Mouse (Mus musculus) heart, embryonic 16.5 days (tissue): ENCODE data around the gene C1ra. TPM values are rescaled to one million over a fixed set of nuclear protein-coding genes. Genes with fewer than 3 reads are reported as not detected.
"Not testable (repeated sequence)": the region's sequence is repeated elsewhere in the genome, so short reads cannot be mapped to it uniquely, and the experiment has no call there.

Source experiments
- ATAC-seq: fragments of 200-750 bp; cut with Nextera tagmentation; replicated peaks from 2 replicates; pipeline ENCODE4 v1.8.0; 2017; ENCODE audit warnings: moderate number of reproducible peaks; ENCODE audit not compliant: insufficient read depth, low FRiP score; ENCODE audit errors: extremely low read depth
- H3K27ac ChIP-seq: fragments of 300-500 bp; sonication (generic); 2 replicates; pipeline ENCODE4 v1.5.1; 2014; ENCODE audit warnings: mild to moderate bottlenecking, low read length, control low read depth, moderate library complexity
- H3K27me3 ChIP-seq: fragments of 300-500 bp; sonication (generic); 2 replicates; pipeline ENCODE4 v1.6.1; 2014; ENCODE audit warnings: low read length, mixed read lengths; ENCODE audit not compliant: control insufficient read depth, insufficient read depth
- H3K36me3 ChIP-seq: fragments of 300-500 bp; sonication (generic); 2 replicates; pipeline ENCODE4 v1.6.1; 2014; ENCODE audit not compliant: control insufficient read depth, insufficient read depth
- H3K4me1 ChIP-seq: fragments of 300-500 bp; sonication (generic); 2 replicates; pipeline ENCODE4 v1.6.1; 2014; ENCODE audit warnings: low read length, mixed read lengths; ENCODE audit not compliant: control insufficient read depth, insufficient read depth
- H3K4me2 ChIP-seq: fragments of 300-500 bp; sonication (generic); 2 replicates; pipeline ENCODE4 v1.6.1; 2014; ENCODE audit warnings: low read depth, mild to moderate bottlenecking, control low read depth, low read length
- H3K4me3 ChIP-seq: fragments of 300-500 bp; sonication (generic); 2 replicates; pipeline ENCODE4 v1.5.1; 2014; ENCODE audit warnings: mild to moderate bottlenecking, control low read depth, low read length
- H3K9ac ChIP-seq: fragments of 300-500 bp; sonication (generic); 2 replicates; pipeline ENCODE4 v1.6.1; 2014; ENCODE audit warnings: low read length, control low read depth
- H3K9me3 ChIP-seq: fragments of 300-500 bp; sonication (generic); replicated peaks from 2 replicates; pipeline ENCODE4 v1.6.1; 2016; ENCODE audit warnings: low read length; ENCODE audit not compliant: control insufficient read depth
- WGBS: fragments of 180-500 bp; shearing (Covaris S2); extraction: QIAGEN DNeasy Blood & Tissue Kit; methylation state at CpG from one replicate; pipeline ENCODE4 v1.1.7; 2014; 5-methylcytosine and 5-hydroxymethylcytosine counted together
- polyA plus RNA-seq: library from polyadenylated mRNA; unstranded; fragments of >200 nt; fragmentation: Nextera tagmentation; extraction: Ambion mirVana; gene quantifications from 2 replicates; pipeline ENCODE4 v1.2.1, GENCODE M21; 2015

Gene C1ra
- polyA plus RNA-seq, 1 experiment from 2014 or later: 2.4 TPM

DNA sequence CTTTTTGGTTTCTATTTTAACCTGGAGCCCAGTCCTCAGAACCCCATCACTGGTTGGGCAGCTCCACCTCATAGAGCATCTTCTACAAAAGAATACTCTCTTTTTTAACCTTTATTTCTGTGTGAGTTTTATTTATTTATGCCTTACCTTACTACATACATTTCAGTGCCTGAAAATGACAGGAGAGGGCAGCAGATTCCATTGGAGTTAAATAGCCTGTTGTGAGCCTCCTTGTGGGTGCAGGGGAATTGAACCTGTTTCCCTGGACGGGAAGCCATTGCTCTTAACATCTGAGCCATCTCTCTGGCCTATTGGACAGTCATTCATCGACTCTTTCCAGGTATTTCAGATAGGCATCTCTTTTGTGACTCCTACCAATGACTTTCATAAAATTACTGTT lies 33.2 kb downstream of the C1ra start:
- no peak overlapping the region for H3K4me2 ChIP-seq
- H3K27ac ChIP-seq: no peak overlapping the region
- no peaks in the 10 kb centered on the region for H3K36me3 ChIP-seq
- H3K9ac ChIP-seq: no peak overlapping the region
- no peaks in the 10 kb centered on the region for H3K9me3 ChIP-seq
- WGBS: 57% methylated on average over 2 of the region's 2 CpGs
- ATAC-seq: no peak
- no peaks in the 10 kb centered on the region for H3K4me1 ChIP-seq
- H3K4me3 ChIP-seq: no peak overlapping the region
- no peaks in the 10 kb centered on the region for H3K27me3 ChIP-seq

DNA sequence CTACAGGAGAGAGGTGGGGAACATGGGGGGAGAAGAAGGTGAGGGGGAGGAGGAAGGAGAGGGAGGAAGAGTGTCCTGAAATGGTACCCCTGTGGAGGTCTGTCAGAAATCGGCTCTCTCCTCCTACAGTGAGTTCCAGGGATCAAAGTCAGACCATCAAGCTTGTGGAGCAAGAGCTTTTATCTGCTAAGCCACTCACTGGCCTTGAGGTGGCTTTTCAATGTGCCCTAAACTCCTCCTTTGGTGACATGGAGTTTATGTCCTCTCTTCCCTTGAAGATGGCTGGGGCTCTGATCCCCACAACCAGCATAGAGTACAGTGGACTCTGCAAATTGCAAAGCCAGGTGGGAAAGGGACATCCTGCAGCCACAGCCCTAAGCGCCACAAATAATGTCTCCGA lies 35.8 kb downstream of the C1ra start:
- not testable (repeated sequence) for H3K27ac ChIP-seq, H3K4me2 ChIP-seq, H3K4me3 ChIP-seq, H3K9me3 ChIP-seq, H3K9ac ChIP-seq, H3K36me3 ChIP-seq, H3K4me1 ChIP-seq, ATAC-seq, H3K27me3 ChIP-seq
- WGBS: 79% methylated on average over 3 of the region's 3 CpGs

GRCm38 (mm10) chr6:124549023-124549550 lies 36.9 kb downstream of the C1ra start:
- Histone ChIP-seq H3K4me2 (no peak overlapping the region), H3K9ac (no peak overlapping the region), H3K9me3 (peaks cover 4% of the 10 kb centered on the region), H3K4me1 (no peaks in the 10 kb centered on the region), H3K27ac (no peak overlapping the region), H3K4me3 (no peak overlapping the region), H3K36me3 (no peaks in the 10 kb centered on the region), H3K27me3 (no peaks in the 10 kb centered on the region)
- 76% methylated on average over 3 of the region's 3 CpGs for WGBS
- ATAC-seq: no peak

GRCm38 (mm10) chr6:124552766-124553165 lies 40.6 kb downstream of the C1ra start:
- 60% methylated on average over 22 of the region's 22 CpGs for WGBS
- Histone ChIP-seq H3K4me2 (no peak overlapping the region), H3K4me1 (no peaks in the 10 kb centered on the region), H3K4me3 (no peak overlapping the region), H3K27ac (no peak overlapping the region), H3K9me3 (peaks cover 4% of the 10 kb centered on the region), H3K9ac (no peak overlapping the region), H3K27me3 (no peaks in the 10 kb centered on the region), H3K36me3 (no peaks in the 10 kb centered on the region)
- ATAC-seq: no peak

- not testable (repeated sequence) for H3K9me3 ChIP-seq, H3K9ac ChIP-seq, H3K27ac ChIP-seq, H3K27me3 ChIP-seq, H3K4me3 ChIP-seq, H3K36me3 ChIP-seq, H3K4me2 ChIP-seq, ATAC-seq, H3K4me1 ChIP-seq
- WGBS: 56% methylated on average over 2 of the region's 2 CpGs
These were observed 43.8 kb downstream of the C1ra start for GRCm38 (mm10) chr6:124555956-124556355.

DNA sequence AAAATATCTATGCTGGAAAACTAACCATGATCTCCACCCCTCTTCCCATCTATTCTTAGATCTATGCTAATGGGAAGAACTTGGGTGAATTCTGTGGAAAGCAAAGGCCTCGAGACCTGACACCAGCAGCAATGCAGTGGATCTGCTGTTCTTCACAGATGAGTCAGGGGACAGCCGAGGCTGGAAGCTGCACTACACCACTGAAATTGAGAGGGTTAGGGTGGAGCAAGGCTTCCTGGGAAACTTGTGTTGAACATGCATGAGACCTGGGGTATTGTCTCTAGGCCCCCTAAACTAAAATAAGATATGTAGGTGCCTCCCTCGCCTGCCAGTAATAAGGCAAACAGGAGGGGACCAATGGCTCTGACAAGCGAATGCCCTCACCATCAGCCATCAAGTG lies 49.0 kb downstream of the C1ra start:
- ATAC-seq, H3K27ac ChIP-seq, H3K9me3 ChIP-seq, H3K27me3 ChIP-seq, H3K4me1 ChIP-seq, H3K4me2 ChIP-seq, H3K4me3 ChIP-seq, H3K9ac ChIP-seq, H3K36me3 ChIP-seq: not testable (repeated sequence)
- 74% methylated on average over 4 of the region's 4 CpGs for WGBS

DNA sequence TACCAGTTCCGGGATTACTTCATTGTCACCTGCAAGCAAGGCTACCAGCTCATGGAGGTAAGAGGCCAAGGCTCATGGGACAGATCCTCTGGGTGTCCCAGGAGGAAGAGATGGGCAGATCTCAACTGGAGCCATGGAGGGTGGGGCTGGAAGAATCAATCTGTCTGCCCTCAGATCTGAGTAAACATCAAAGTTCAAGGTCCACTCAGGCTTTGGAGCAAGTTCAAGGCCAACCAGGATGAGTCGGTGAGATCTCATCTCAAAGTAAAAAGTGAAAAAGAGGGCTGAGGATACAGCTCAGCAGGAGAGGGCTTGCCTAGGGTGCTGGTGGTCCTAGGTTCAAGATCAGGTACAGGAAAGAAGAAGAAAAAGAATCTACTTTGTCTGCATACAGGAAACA lies 49.4 kb downstream of the C1ra start:
- WGBS: 88% methylated on average over 1 of the region's 2 CpGs
- not testable (repeated sequence) for H3K36me3 ChIP-seq, ATAC-seq, H3K4me2 ChIP-seq, H3K4me3 ChIP-seq, H3K27me3 ChIP-seq, H3K27ac ChIP-seq, H3K4me1 ChIP-seq, H3K9ac ChIP-seq, H3K9me3 ChIP-seq

DNA sequence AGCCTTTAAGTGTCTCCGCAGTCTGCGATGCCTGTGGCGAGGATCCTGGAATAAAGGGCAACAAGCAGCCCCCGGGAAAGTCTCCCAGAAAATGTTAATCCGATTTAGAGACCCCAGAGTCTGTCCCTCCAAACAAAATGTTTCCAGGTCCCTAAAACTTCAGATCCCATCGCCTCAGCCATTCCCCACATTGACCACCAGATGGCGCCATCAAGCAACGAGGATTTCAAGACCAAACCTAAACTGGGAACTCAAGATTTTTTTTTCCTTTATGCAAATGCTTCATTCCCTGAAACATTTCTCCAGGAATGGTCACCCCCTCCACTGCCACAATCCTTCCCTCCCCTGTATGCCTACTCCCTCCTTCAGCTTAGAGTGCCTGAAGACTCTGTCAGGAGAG lies 57.8 kb downstream of the C1ra start, which contains the start of gene C1rb:
Gene C1rb, plus strand, starts transcription at position 269 of the 400 bp plus-strand sequence.
- Histone ChIP-seq H3K9me3 (no peaks in the 10 kb centered on the region), H3K4me1 (peaks cover 2% of the 10 kb centered on the region; the same call in 1 of the 2 replicates), H3K9ac (no peak within 1 kb of the TSS), H3K27ac (no peak within 1 kb of the TSS), H3K4me2 (peak within 1 kb of the TSS; percentile 18; the same call in 1 of the 2 replicates), H3K4me3 (no peak within 1 kb of the TSS), H3K27me3 (no peaks in the 10 kb centered on the region), H3K36me3 (no peaks in the 10 kb centered on the region)
- ATAC-seq: no peak
- 7% methylated on average over 8 of the region's 8 CpGs for WGBS
